Mouse (Mus musculus) liver, embryonic 15.5 days (tissue): ENCODE data around the gene D17Wsu92e. TPM values are rescaled to one million over a fixed set of nuclear protein-coding genes. Genes with fewer than 3 reads are reported as not detected.
"Not testable (repeated sequence)": the region's sequence is repeated elsewhere in the genome, so short reads cannot be mapped to it uniquely, and the experiment has no call there.

Experiments
- ATAC-seq: fragments of 200-750 bp; cut with Nextera tagmentation; 2 replicates; pipeline ENCODE4 v1.8.0; 2017; ENCODE audit warnings: moderate number of reproducible peaks, mild to moderate bottlenecking, moderate library complexity; ENCODE audit not compliant: insufficient read depth
- H3K27ac ChIP-seq: fragments of 300-500 bp; sonication (generic); replicated peaks from 2 replicates; pipeline ENCODE4 v1.5.1; 2015; ENCODE audit warnings: mild to moderate bottlenecking, inconsistent platforms
- H3K27me3 ChIP-seq: fragments of 300-500 bp; sonication (generic); 2 replicates; pipeline ENCODE4 v1.6.1; 2015; ENCODE audit warnings: mild to moderate bottlenecking, inconsistent platforms
- H3K36me3 ChIP-seq: fragments of 300-500 bp; sonication (generic); replicated peaks from 2 replicates; pipeline ENCODE4 v1.6.1; 2015; ENCODE audit warnings: moderate library complexity, mild to moderate bottlenecking, inconsistent platforms
- H3K4me1 ChIP-seq: fragments of 300-500 bp; sonication (generic); replicated peaks from 2 replicates; pipeline ENCODE4 v1.6.1; 2015; ENCODE audit warnings: inconsistent platforms
- H3K4me2 ChIP-seq: fragments of 300-500 bp; sonication (generic); 2 replicates; pipeline ENCODE4 v1.6.1; 2015; ENCODE audit warnings: moderate library complexity, mild to moderate bottlenecking, inconsistent platforms
- H3K4me3 ChIP-seq: fragments of 300-500 bp; sonication (generic); replicated peaks from 2 replicates; pipeline ENCODE4 v1.5.1; 2015; ENCODE audit warnings: mild to moderate bottlenecking, inconsistent platforms
- H3K9ac ChIP-seq: fragments of 300-500 bp; sonication (generic); 2 replicates; pipeline ENCODE4 v1.6.1; 2015; ENCODE audit warnings: moderate library complexity, mild to moderate bottlenecking, inconsistent platforms
- H3K9me3 ChIP-seq: fragments of 300-500 bp; sonication (generic); replicated peaks from 2 replicates; pipeline ENCODE4 v1.6.1; 2016; ENCODE audit warnings: inconsistent platforms
- WGBS: fragments of 180-500 bp; shearing (Covaris S2); methylation state at CpG from one replicate; pipeline ENCODE4 v1.1.7; 2015; ENCODE audit warnings: mixed read lengths; ENCODE audit not compliant: insufficient replicate concordance; 5-methylcytosine and 5-hydroxymethylcytosine counted together
- polyA plus RNA-seq: library from polyadenylated mRNA; unstranded; fragments of >200 nt; fragmentation: Nextera tagmentation; extraction: Ambion mirVana; gene quantifications from 2 replicates; pipeline ENCODE4 v1.2.1, GENCODE M21; 2015

D17Wsu92e gene
- polyA plus RNA-seq, 1 experiment from 2014 or later, result 13.3 TPM

DNA sequence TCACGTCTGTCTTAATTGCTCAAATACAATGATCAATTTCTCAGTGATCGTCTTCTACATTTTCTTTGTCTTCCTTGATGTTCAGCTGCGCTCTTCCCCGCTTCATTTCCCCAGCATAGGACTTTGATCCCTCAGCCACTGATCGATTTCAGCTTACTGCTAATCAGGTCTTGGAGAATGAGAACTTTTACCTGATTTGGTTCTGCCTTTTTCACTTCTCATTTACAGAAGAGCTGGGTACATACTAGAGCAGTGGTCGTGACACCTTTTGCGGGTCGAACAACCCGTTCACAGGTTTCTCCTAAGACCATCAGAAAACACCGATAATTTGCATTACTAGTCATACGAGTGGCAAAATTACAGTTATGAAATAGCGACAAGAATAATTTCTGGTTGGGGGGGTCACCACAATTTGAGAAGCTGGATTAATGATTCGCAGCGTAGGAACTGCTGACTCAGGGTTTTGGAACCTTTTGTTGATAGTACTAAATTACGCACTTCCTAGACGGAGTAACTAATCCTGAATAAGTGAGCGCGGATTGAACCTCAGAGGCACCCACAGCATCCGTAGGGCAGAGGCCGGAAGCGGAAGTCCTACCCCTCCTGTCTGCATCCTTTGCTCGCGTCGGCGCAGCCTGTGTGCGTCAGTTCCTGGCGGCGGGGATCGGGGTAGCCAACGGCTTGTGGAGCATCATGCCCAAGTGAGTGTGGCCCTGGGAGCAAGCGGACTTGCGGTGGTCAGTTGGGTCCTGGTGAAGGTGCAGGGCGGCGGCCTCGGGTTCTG, 19.2 kb upstream of the D17Wsu92e start:
- Histone ChIP-seq H3K27me3 (0 out of 2 replicates have a peak, but pooled peaks cover 3% of the 10 kb centered on the region), H3K9me3 (no peaks in the 10 kb centered on the region), H3K36me3 (peaks cover 27% of the 10 kb centered on the region), H3K4me3 (peak overlapping the region; percentile 84), H3K4me1 (peaks cover 19% of the 10 kb centered on the region), H3K9ac (peak overlapping the region; percentile 78), H3K4me2 (peak overlapping the region; percentile 76), H3K27ac (peak overlapping the region; percentile 76)
- peak; percentile 97 for ATAC-seq
- WGBS, result 2% methylated on average over 35 of the region's 35 CpGs

- H3K27ac ChIP-seq, result peak within 1 kb of the TSS; percentile 76; the same call in 1 of the 2 replicates
- H3K9me3 ChIP-seq, H3K9ac ChIP-seq, ATAC-seq: not testable (repeated sequence)
- peak within 1 kb of the TSS; percentile 76 for H3K4me2 ChIP-seq
- peaks cover 19% of the 10 kb centered on the region for H3K4me1 ChIP-seq
- WGBS, result 59% methylated on average over 4 of the region's 4 CpGs
- peaks cover 15% of the 10 kb centered on the region; the same call in 1 of the 2 replicates for H3K27me3 ChIP-seq
- H3K36me3 ChIP-seq, result peaks cover 11% of the 10 kb centered on the region
- peak within 1 kb of the TSS; percentile 84; the same call in 1 of the 2 replicates for H3K4me3 ChIP-seq
Observed at GRCm38 (mm10) chr17:27837850-27838249, 17.4 kb upstream of the D17Wsu92e start, which contains the start of gene Snrpc. TSS of gene Snrpc (plus strand) at chr17:27838150.

- H3K27ac ChIP-seq, result no peak overlapping the region
- no peak overlapping the region for H3K4me3 ChIP-seq
- no peak overlapping the region for H3K9ac ChIP-seq
- H3K27me3 ChIP-seq, result peaks cover 25% of the 10 kb centered on the region; the same call in 1 of the 2 replicates
- ATAC-seq, result no peak
- H3K4me1 ChIP-seq, result peaks cover 17% of the 10 kb centered on the region
- H3K4me2 ChIP-seq, result no peak overlapping the region
- H3K36me3 ChIP-seq, result no peaks in the 10 kb centered on the region
- WGBS, result 40% methylated on average over 7 of the region's 7 CpGs
- no peaks in the 10 kb centered on the region for H3K9me3 ChIP-seq
Observed at GRCm38 (mm10) chr17:27830411-27830810, 10.0 kb upstream of the D17Wsu92e start.

- no peaks in the 10 kb centered on the region for H3K36me3 ChIP-seq
- no peak for ATAC-seq
- peaks cover 9% of the 10 kb centered on the region; the same call in 1 of the 2 replicates for H3K27me3 ChIP-seq
- H3K9ac ChIP-seq, result no peak overlapping the region
- H3K9me3 ChIP-seq, result no peaks in the 10 kb centered on the region
- H3K4me2 ChIP-seq, result no peak overlapping the region
- H3K27ac ChIP-seq, result no peak overlapping the region
- H3K4me3 ChIP-seq, result no peak overlapping the region
- peaks cover 32% of the 10 kb centered on the region for H3K4me1 ChIP-seq
- WGBS, result 46% methylated on average over 6 of the region's 6 CpGs
Observed at GRCm38 (mm10) chr17:27827511-27827910, 7.1 kb upstream of the D17Wsu92e start.

DNA sequence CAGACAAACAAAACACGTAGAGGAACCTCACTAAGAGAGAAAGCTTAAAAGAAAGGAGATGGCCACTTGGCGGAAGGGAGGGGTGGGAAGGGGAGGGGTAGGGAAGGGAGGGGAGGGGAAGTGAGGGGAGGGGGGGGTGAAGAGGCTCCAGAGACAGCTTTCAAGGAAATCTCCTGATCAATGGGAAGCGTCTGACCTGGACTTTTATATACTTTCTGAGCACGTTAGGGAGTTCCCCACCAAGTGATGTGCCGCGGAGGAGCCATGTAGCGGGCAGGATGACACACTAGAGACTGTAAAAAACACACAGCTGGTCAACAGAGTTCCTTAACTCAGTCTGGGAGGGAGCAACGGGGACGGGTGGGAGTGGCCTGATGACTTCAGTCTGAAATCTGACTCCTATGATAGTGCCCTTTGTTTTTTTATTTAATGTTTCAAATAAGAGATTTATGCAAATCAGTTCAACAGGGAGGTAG, 6.5 kb upstream of the D17Wsu92e start:
- peaks cover 9% of the 10 kb centered on the region; the same call in 1 of the 2 replicates for H3K27me3 ChIP-seq
- no peaks in the 10 kb centered on the region for H3K36me3 ChIP-seq
- ATAC-seq, result no peak
- no peak overlapping the region for H3K9ac ChIP-seq
- H3K27ac ChIP-seq, result peak overlapping the region; percentile 80
- peak overlapping the region; percentile 73 for H3K4me2 ChIP-seq
- 3% methylated on average over 8 of the region's 9 CpGs for WGBS
- peaks cover 38% of the 10 kb centered on the region for H3K4me1 ChIP-seq
- H3K4me3 ChIP-seq, result peak overlapping the region; percentile 55
- no peaks in the 10 kb centered on the region for H3K9me3 ChIP-seq

DNA sequence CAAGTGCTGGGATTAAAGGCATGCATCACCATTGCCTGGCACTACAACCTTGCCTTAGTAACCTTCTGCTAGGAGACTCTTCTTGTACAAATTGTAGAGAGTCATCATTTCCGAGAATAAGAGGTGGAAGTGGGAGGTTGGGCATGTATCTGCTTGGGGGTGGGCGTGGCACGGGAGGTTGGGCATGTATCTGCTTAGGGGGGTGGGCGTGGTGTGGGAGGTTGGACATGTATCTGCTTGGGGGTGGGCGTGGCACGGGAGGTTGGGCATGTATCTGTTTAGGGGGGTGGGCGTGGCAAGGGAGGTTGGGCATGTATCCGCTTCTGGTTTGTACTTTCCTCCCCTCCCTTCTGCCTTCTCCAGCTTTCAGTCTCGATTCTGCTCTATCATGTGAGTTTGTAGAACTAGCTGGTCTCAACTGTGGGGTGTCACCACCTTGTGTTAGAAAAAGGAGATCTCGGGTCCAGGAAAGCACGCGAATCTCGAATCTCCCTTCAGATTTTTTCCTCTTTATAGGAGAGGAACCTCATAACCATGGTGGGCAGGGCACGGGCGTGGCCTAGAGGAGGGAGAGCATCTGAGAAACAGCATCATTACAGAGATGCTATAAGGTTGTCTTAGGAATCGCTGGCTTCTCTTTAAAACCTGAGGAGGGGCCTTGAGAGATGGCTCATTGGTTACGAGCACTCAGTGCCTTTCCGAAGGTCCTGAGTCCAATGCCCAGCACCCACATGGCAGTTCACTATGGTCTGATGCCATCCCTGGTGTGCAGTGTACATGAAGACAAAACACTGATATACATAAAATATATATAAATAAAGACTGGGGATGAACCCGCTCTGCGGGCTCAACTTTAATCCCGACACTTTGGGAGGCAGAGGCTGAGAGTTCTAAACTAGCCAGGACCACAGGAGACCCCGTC, 5.8 kb upstream of the D17Wsu92e start:
- Histone ChIP-seq H3K9me3 (no peaks in the 10 kb centered on the region), H3K4me2 (peak overlapping the region; percentile 73), H3K27ac (peak overlapping the region; percentile 80), H3K27me3 (peaks cover 9% of the 10 kb centered on the region; the same call in 1 of the 2 replicates), H3K4me1 (peaks cover 45% of the 10 kb centered on the region), H3K4me3 (peak overlapping the region; percentile 55), H3K36me3 (no peaks in the 10 kb centered on the region), H3K9ac (peak overlapping the region; percentile 32; the same call in 1 of the 2 replicates)
- WGBS, result 3% methylated on average over 22 of the region's 22 CpGs
- peak; percentile 72 for ATAC-seq

GRCm38 (mm10) chr17:27825539-27825938, 5.1 kb upstream of the D17Wsu92e start:
- peaks cover 51% of the 10 kb centered on the region for H3K4me1 ChIP-seq
- H3K36me3 ChIP-seq, result no peaks in the 10 kb centered on the region
- H3K9ac ChIP-seq, result peak overlapping the region; percentile 16
- peaks cover 9% of the 10 kb centered on the region; the same call in 1 of the 2 replicates for H3K27me3 ChIP-seq
- peak overlapping the region; percentile 73 for H3K4me2 ChIP-seq
- peak overlapping the region; percentile 80 for H3K27ac ChIP-seq
- H3K4me3 ChIP-seq, result peak overlapping the region; percentile 55
- ATAC-seq, result no peak
- H3K9me3 ChIP-seq, result no peaks in the 10 kb centered on the region
- 5% methylated on average over 3 of the region's 3 CpGs for WGBS

DNA sequence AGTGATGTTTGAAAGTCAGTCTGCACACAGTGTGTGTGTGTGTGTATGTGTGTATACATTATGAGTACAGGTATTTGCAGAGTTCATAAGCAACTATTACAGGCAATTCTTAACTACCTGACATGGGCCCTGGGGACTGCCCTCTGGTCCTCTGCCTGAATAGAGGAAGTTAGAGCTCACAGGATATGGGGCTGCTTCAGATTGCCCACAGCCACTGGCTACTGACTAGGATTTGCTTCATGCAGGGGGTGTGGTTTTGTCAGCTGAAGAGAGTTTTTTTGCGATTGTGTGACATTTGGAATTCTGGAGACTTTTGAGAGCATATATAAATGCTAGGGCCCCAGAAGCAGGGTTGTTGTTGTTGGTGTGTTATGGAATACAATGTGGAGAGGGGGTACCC, 4.5 kb upstream of the D17Wsu92e start:
- peaks cover 9% of the 10 kb centered on the region; the same call in 1 of the 2 replicates for H3K27me3 ChIP-seq
- peak overlapping the region; percentile 55; the same call in 1 of the 2 replicates for H3K4me3 ChIP-seq
- H3K4me2 ChIP-seq, result peak overlapping the region; percentile 73
- no peaks in the 10 kb centered on the region for H3K36me3 ChIP-seq
- peak overlapping the region; percentile 16; the same call in 1 of the 2 replicates for H3K9ac ChIP-seq
- no peak for ATAC-seq
- H3K9me3 ChIP-seq, result no peaks in the 10 kb centered on the region
- WGBS, result 20% methylated on average over 1 of the region's 1 CpGs
- peaks cover 51% of the 10 kb centered on the region for H3K4me1 ChIP-seq
- H3K27ac ChIP-seq, result peak overlapping the region; percentile 80

DNA sequence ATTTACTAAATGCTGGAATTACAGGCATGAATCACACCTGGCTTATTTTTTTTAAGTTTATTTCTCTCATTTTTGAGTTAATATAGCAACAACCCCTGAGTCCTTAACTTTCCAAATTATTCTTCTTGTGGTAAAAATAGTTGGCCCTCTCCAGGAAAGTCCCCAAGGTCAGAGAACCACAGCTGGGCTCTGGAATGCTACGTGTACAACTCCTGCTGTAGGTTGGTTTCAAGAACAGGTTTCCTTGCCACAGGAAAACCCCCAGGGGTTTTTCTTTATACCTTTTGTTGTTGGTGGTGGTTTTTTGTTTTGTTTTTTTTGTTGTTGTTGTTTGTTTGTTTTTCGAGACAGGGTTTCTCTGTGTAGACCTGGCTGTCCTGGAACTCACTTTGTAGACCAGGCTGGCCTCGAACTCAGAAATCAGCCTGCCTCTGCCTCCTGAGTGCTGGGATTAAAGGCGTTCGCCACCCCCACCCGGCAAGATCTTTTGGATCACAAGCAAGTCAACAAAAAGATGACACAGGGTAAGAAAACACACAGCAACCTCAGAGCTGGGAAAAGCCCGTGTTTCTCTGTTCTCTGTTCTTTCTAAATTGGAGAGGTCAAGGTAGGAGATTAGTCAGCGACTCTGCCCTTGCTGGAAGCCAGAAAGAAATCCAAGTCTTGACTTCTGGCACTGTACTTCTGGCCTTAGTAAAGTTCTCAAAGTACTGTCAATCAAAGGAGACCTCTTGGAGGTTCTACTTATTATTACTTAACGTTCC, 2.9 kb upstream of the D17Wsu92e start:
- Histone ChIP-seq H3K36me3 (no peaks in the 10 kb centered on the region), H3K4me2 (no peak overlapping the region), H3K9me3 (no peaks in the 10 kb centered on the region), H3K4me1 (peaks cover 67% of the 10 kb centered on the region), H3K27ac (peak overlapping the region; percentile 90; the same call in 1 of the 2 replicates), H3K4me3 (no peak overlapping the region), H3K9ac (no peak overlapping the region), H3K27me3 (0 out of 2 replicates have a peak, but pooled peaks cover 6% of the 10 kb centered on the region)
- ATAC-seq, result no peak
- whole genome bisulfite sequencing, result 76% methylated on average over 9 of the region's 9 CpGs
